Mouse (Mus musculus) kidney, adult 11 months (tissue): ENCODE measurements at regions not wholly inside any gene's neighbourhood (a gene's known extent, or its start where the extent isn't known, plus 50 kb on each side); places are given as distances from the start of the nearest gene placed in this dataset.
"Not testable (repeated sequence)": the region's sequence is repeated elsewhere in the genome, so short reads cannot be mapped to it uniquely, and the experiment has no call there.

Source experiments
- DNase-seq: peaks from one replicate; pipeline ENCODE4 v3.0.0; 2022

GRCm38 (mm10) chr2:100918122-100918521, 706.4 kb upstream of the Rag2 start:
- DNase-seq = no peak

- no peak for DNase-seq
These were observed 704.8 kb upstream of the Rag2 start for GRCm38 (mm10) chr2:100919537-100920212.

- DNase-seq = not testable (repeated sequence)
These were observed 675.9 kb upstream of the Rag2 start for GRCm38 (mm10) chr2:100948632-100949031.

- no peak for DNase-seq
These were observed 665.1 kb upstream of the Rag2 start for GRCm38 (mm10) chr2:100959412-100959811.

- no peak for DNase-seq
These were observed 659.9 kb upstream of the Rag2 start for GRCm38 (mm10) chr2:100964584-100964983.

GRCm38 (mm10) chr2:100977202-100977601, 647.3 kb upstream of the Rag2 start:
- DNase-seq = no peak

GRCm38 (mm10) chr2:100982362-100982761, 642.2 kb upstream of the Rag2 start:
- DNase-seq = no peak

GRCm38 (mm10) chr2:101015353-101015752, 609.2 kb upstream of the Rag2 start:
- no peak for DNase-seq

GRCm38 (mm10) chr2:101019384-101019783, 605.1 kb upstream of the Rag2 start:
- DNase-seq = no peak

GRCm38 (mm10) chr2:101021515-101021914, 603.0 kb upstream of the Rag2 start:
- DNase-seq = no peak

- DNase-seq = no peak
These were observed 581.5 kb upstream of the Rag2 start for GRCm38 (mm10) chr2:101043050-101043449.

- DNase-seq = no peak
These were observed 561.6 kb upstream of the Rag2 start for GRCm38 (mm10) chr2:101062939-101063338.

- no peak for DNase-seq
These were observed 549.5 kb upstream of the Rag2 start for GRCm38 (mm10) chr2:101074990-101075389.

- DNase-seq = no peak
These were observed 544.3 kb upstream of the Rag2 start for GRCm38 (mm10) chr2:101080231-101080630.

- no peak for DNase-seq
These were observed 540.7 kb upstream of the Rag2 start for GRCm38 (mm10) chr2:101083813-101084212.

- DNase-seq = no peak
These were observed 539.9 kb upstream of the Rag2 start for GRCm38 (mm10) chr2:101084648-101085047.

GRCm38 (mm10) chr2:101107183-101107872, 517.2 kb upstream of the Rag2 start:
- no peak for DNase-seq

GRCm38 (mm10) chr2:101136867-101137266, 487.7 kb upstream of the Rag2 start:
- no peak for DNase-seq

GRCm38 (mm10) chr2:101139931-101140330, 484.6 kb upstream of the Rag2 start:
- no peak for DNase-seq

- no peak for DNase-seq
These were observed 467.7 kb upstream of the Rag2 start for GRCm38 (mm10) chr2:101156755-101157271.

- no peak for DNase-seq
These were observed 465.2 kb upstream of the Rag2 start for GRCm38 (mm10) chr2:101159276-101159675.

GRCm38 (mm10) chr2:101165942-101166341, 458.6 kb upstream of the Rag2 start:
- DNase-seq = no peak

- no peak for DNase-seq
These were observed 451.7 kb upstream of the Rag2 start for GRCm38 (mm10) chr2:101172806-101173205.

- DNase-seq = no peak
These were observed 449.4 kb upstream of the Rag2 start for GRCm38 (mm10) chr2:101175124-101175523.
